Mouse (Mus musculus) urinary bladder, postnatal 10 days (tissue): ENCODE results near the gene Tpmt.

Experiments used
- DNase-seq: peaks from one replicate; pipeline ENCODE4 v3.0.0; 2022; ENCODE audit warnings: low spot score

Tpmt gene

DNA sequence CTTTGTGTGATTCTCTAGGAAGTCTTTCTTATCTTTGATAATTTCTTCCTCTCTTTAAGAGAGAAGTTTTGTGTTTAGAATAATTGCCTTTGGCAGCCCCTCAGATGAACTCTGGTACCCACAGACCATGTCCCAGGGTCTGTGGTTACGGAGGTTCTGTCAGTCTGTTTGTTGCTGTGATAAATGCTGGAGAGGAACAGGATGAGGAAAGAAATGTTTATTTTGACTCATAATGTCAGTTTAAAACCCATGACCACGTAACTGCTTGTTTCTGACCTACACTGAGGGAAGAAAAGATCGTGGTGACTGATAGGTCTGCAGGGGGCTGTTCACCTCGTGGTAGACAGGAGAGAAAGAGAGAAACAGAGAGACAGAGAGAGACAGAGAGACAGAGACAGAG is 68.6 kb downstream of the Tpmt start:
- DNase-seq: no peak

DNA sequence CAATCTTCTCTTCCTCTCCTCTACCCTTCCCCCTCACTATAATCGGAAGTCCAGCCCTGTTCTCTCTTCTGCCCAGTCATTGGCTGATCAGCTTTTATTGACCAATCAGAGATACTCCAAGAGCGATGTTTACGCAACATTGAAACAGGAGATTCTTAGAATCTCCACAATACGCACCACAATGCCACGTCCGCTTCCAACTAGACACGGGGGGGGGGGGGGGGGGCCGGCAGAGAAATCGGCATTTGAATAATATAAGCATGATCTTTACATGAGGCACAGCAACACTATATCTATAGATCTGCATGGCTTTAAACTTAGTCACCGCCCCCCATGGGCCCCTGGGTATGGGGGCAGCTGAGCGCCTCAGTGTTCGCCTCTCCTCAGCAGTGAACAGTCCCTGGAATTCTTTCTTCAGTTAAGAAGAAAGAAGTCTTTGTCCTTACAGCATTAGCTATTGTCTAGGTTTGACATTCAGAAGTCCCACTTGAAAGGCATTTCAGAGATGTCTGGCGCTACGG is 69.4 kb downstream of the Tpmt start:
- DNase-seq: no peak
